Mouse (Mus musculus): ENCODE data around the gene Cyp8b1. TPM values are rescaled to one million over a fixed set of nuclear protein-coding genes. Genes with fewer than 3 reads are reported as not detected.
A peak's percentile ranks its signal among the peaks of the same experiment; 100 is the strongest.

Gene Cyp8b1
- polyA plus RNA-seq (2014; fragmentation: Nextera tagmentation; extraction: Ambion mirVana), result not detected in 2 replicates

DNA sequence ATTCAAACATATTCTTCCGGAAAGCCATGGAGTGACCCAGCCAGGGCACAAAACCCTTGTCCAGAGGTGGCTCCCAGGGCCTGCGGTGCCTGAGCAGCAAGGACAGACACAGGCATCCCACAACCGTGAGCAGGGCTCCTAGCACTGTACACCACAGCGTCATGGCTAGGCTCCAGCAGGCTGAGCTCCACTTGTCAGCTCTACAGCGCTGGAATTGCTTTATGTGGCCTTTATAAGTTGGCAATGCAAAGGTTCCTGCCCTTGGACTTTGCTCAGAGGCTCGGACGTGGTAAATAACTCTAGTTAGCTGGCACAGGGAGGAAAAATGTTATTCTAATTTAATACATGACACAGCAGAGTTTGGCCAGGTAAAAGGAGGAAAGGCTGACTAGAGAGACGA, at the start of gene Cyp8b1:
Cyp8b1 (minus strand) TSS at position 204 of the 400 bp plus-strand sequence.
- H3K4me1 ChIP-seq (ENCODE audit: control insufficient read depth, insufficient read depth, low read length), result no peaks in the 10 kb centered on the region
- H3K27ac ChIP-seq (ENCODE audit: low read depth, low read length), result no peak within 1 kb of the TSS
- H3K4me2 ChIP-seq, result no peak within 1 kb of the TSS
- no peak within 1 kb of the TSS for H3K9ac ChIP-seq (ENCODE audit: low read length)
- no peaks in the 10 kb centered on the region for H3K36me3 ChIP-seq (ENCODE audit: control insufficient read depth, insufficient read depth, low read length)
- H3K27me3 ChIP-seq (ENCODE audit: control insufficient read depth, insufficient read depth, low read length), result no peaks in the 10 kb centered on the region
- no peak for ATAC-seq (ENCODE audit: low FRiP score)
- WGBS, result 84% methylated on average over 8 of the region's 8 CpGs
- H3K4me3 ChIP-seq (ENCODE audit: low read depth, low read length), result no peak within 1 kb of the TSS
- no peak for DNase-seq (ENCODE audit: low spot score, missing footprints)
- no peaks in the 10 kb centered on the region for H3K9me3 ChIP-seq (ENCODE audit: control insufficient read depth, low read length)

DNA sequence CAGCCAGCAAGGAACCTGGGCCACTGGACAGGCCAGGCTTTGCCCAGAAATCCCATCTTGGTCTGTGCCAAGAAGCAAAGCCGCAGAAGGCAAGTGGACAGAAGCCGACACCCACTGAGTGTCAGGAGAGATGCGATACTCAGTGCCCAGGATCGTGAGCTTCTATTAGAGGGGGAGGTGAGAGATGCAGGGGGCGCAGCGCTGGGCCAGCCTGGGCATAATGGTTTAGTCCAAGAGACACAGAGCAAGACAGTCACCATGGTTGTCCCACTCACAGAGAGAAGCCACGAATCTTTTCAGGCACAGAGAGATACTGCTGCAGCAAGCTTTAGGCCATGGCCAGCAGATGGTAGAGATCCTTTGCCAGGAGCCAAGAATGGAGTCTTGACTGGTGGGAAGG, 48.8 kb upstream of the Cyp8b1 start:
- Histone ChIP-seq H3K9me3 (ENCODE audit: control insufficient read depth, low read length) (no peaks in the 10 kb centered on the region), H3K27me3 (ENCODE audit: control insufficient read depth, insufficient read depth, low read length) (no peaks in the 10 kb centered on the region), H3K9ac (ENCODE audit: low read length) (no peak overlapping the region), H3K4me1 (ENCODE audit: control insufficient read depth, insufficient read depth, low read length) (no peaks in the 10 kb centered on the region), H3K27ac (ENCODE audit: low read depth, low read length) (no peak overlapping the region), H3K4me2 (no peak overlapping the region), H3K4me3 (ENCODE audit: low read depth, low read length) (no peak overlapping the region), H3K36me3 (ENCODE audit: control insufficient read depth, insufficient read depth, low read length) (no peaks in the 10 kb centered on the region)
- 89% methylated on average over 7 of the region's 7 CpGs for WGBS
- ATAC-seq (ENCODE audit: low FRiP score) (no peak), DNase-seq (ENCODE audit: low spot score, missing footprints) (peak; percentile 23)

DNA sequence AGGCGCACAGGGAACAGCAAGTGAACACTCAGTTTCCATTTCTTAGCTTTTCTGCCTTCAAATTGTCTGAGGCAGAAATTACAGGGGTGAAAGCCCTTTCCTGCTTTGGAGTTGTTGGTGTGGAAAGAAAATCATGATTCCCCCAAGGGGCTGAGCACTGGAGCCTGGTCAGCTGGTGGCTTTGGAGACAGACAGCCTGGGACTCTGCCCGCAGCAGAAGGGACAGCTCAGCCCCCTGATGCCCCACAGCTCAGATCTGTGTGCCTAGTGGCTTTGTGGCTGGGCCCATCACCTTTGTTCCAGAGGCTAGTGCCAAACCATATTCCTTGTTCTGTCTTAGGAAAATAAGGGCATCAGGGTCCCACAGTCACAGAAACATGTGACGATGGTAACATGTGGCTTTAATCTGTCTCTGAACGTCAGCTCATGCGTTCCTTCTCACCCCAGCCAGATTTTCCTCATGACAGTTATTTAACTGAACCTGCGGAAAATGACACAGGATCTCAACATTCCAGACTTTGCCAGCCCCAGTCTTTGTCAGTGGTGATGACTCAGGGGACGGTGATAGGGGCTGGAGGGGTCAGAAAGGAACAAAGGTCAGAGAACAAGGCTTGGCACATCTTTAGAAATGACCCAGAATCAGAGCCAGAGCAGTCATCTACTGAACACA, 44.0 kb upstream of the Cyp8b1 start:
- no peak overlapping the region for H3K9ac ChIP-seq (ENCODE audit: low read length)
- DNase-seq (ENCODE audit: low spot score, missing footprints) (peak; percentile 86), ATAC-seq (ENCODE audit: low FRiP score) (no peak)
- no peak overlapping the region for H3K4me3 ChIP-seq (ENCODE audit: low read depth, low read length)
- WGBS, result 54% methylated on average over 7 of the region's 7 CpGs
- no peaks in the 10 kb centered on the region for H3K27me3 ChIP-seq (ENCODE audit: control insufficient read depth, insufficient read depth, low read length)
- no peaks in the 10 kb centered on the region for H3K4me1 ChIP-seq (ENCODE audit: control insufficient read depth, insufficient read depth, low read length)
- no peak overlapping the region for H3K27ac ChIP-seq (ENCODE audit: low read depth, low read length)
- H3K4me2 ChIP-seq, result no peak overlapping the region
- H3K36me3 ChIP-seq (ENCODE audit: control insufficient read depth, insufficient read depth, low read length), result no peaks in the 10 kb centered on the region
- no peaks in the 10 kb centered on the region for H3K9me3 ChIP-seq (ENCODE audit: control insufficient read depth, low read length)

DNA sequence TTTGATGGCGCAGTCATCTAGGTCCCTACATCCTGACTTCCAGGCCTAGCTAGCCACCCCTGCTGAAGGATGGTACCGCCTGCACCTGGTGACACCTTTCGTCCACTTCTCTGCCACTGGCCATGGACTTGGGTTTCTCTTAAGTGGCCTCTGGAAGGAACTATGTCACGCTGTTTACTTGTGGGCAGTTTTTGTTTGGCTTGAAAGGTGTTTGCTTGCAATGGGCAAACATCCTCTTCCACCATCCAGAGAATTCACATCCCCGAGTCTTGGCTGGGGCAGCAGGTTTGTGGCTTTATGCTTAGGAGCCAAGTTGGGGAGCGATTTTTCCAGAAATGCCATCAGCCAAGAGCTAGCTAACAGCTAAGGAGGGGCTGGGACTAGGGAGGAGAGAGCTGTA, 36.5 kb upstream of the Cyp8b1 start:
- no peak overlapping the region for H3K27ac ChIP-seq (ENCODE audit: low read depth, low read length)
- ATAC-seq (ENCODE audit: low FRiP score) (no peak), DNase-seq (ENCODE audit: low spot score, missing footprints) (no peak)
- no peak overlapping the region for H3K9ac ChIP-seq (ENCODE audit: low read length)
- H3K27me3 ChIP-seq (ENCODE audit: control insufficient read depth, insufficient read depth, low read length), result no peaks in the 10 kb centered on the region
- H3K36me3 ChIP-seq (ENCODE audit: control insufficient read depth, insufficient read depth, low read length), result no peaks in the 10 kb centered on the region
- no peaks in the 10 kb centered on the region for H3K9me3 ChIP-seq (ENCODE audit: control insufficient read depth, low read length)
- no peak overlapping the region for H3K4me3 ChIP-seq (ENCODE audit: low read depth, low read length)
- WGBS, result 92% methylated on average over 6 of the region's 6 CpGs
- H3K4me1 ChIP-seq (ENCODE audit: control insufficient read depth, insufficient read depth, low read length), result peaks cover 6% of the 10 kb centered on the region
- H3K4me2 ChIP-seq, result no peak overlapping the region

DNA sequence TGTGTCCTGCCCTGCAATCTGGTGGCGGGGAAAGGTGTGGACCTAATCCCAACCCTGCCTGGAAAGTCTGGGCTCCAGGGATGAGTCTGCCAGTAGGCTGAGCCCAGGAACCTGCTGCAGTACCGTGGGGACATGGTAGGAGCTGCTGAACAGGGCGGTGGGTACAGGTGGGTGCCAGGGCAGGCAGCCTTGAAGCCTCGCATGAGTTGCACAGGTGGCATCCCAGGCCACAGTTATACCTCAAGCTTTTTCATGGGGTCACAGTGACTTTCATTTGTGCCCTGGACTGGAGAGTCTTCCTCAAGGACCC, 35.0 kb upstream of the Cyp8b1 start:
- Histone ChIP-seq H3K36me3 (ENCODE audit: control insufficient read depth, insufficient read depth, low read length) (no peaks in the 10 kb centered on the region), H3K4me3 (ENCODE audit: low read depth, low read length) (no peak overlapping the region), H3K9ac (ENCODE audit: low read length) (no peak overlapping the region), H3K4me1 (ENCODE audit: control insufficient read depth, insufficient read depth, low read length) (peaks cover 6% of the 10 kb centered on the region), H3K4me2 (no peak overlapping the region; the same call in 1 of the 2 replicates), H3K27ac (ENCODE audit: low read depth, low read length) (no peak overlapping the region), H3K9me3 (ENCODE audit: control insufficient read depth, low read length) (no peaks in the 10 kb centered on the region), H3K27me3 (ENCODE audit: control insufficient read depth, insufficient read depth, low read length) (no peaks in the 10 kb centered on the region)
- ATAC-seq (ENCODE audit: low FRiP score), result no peak
- WGBS, result 46% methylated on average over 4 of the region's 4 CpGs
- DNase-seq (ENCODE audit: low spot score, missing footprints), result no peak

DNA sequence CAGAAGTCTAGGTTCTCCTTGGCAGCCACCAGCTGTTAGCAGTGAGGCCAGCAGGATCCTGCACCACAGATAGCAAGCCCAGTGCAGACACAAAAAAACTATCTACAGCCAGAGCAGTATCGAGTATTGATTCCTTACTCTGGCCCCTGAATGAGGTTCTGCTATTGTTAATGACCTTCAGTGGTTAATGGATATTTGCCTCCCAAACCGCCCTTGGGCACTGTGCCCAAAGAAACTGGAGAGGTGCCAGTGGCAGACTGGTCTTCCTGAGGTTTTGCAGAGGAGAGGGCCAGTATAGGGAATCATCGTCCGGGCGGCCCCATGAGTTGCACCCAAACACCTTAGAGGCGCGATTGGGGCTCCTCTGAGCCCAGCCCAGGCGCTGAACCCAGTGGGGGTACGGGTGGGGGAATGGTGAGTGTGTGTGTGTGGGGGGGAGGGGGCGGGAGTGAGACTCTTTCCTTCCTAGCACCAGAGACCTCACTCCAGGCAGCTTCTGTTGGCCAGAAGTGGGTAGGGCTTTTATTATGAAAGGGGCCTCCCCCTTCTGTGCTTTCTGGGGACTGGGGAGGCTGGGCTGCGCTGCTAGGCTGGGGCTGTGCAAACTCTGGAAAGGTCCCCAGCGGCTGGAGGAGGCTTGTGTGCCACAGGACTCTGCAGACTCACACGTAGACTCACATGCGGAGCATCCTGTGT, 34.5 kb upstream of the Cyp8b1 start, which contains the start of gene Fam198a:
Fam198a (plus strand) TSS at position 571 of the 696 bp plus-strand sequence.
- 11% methylated on average over 14 of the region's 14 CpGs for WGBS
- H3K9me3 ChIP-seq (ENCODE audit: control insufficient read depth, low read length), result no peaks in the 10 kb centered on the region
- no peaks in the 10 kb centered on the region for H3K36me3 ChIP-seq (ENCODE audit: control insufficient read depth, insufficient read depth, low read length)
- no peak within 1 kb of the TSS for H3K4me3 ChIP-seq (ENCODE audit: low read depth, low read length)
- ATAC-seq (ENCODE audit: low FRiP score) (peak; percentile 65; the same call in 1 of the 2 replicates), DNase-seq (ENCODE audit: low spot score, missing footprints) (no peak)
- H3K27ac ChIP-seq (ENCODE audit: low read depth, low read length), result no peak within 1 kb of the TSS
- H3K27me3 ChIP-seq (ENCODE audit: control insufficient read depth, insufficient read depth, low read length), result no peaks in the 10 kb centered on the region
- H3K9ac ChIP-seq (ENCODE audit: low read length), result no peak within 1 kb of the TSS
- no peak within 1 kb of the TSS; the same call in 1 of the 2 replicates for H3K4me2 ChIP-seq
- H3K4me1 ChIP-seq (ENCODE audit: control insufficient read depth, insufficient read depth, low read length), result peaks cover 6% of the 10 kb centered on the region

DNA sequence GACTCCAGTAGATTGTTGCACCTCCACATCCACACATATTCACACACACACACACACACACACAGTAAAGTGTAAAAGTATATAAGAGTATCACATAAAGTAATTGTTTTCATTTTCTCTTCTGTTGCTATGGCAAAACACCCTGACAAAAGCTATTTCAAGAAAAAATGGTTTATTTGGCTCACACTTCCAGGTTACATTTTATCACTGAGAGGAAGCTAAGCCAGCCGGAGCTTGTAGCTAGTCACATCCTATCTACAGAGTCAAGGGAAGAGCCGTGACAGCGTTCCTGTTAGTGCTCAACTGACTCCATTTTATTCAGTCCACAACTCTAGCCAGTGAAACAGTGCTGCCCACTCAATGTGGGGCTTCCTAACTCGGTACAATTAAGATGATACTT, 32.3 kb upstream of the Cyp8b1 start:
- WGBS, result 73% methylated on average over 4 of the region's 4 CpGs
- no peak overlapping the region for H3K27ac ChIP-seq (ENCODE audit: low read depth, low read length)
- no peak overlapping the region for H3K4me2 ChIP-seq
- no peak for DNase-seq (ENCODE audit: low spot score, missing footprints)
- H3K9me3 ChIP-seq (ENCODE audit: control insufficient read depth, low read length), result no peaks in the 10 kb centered on the region
- no peak overlapping the region for H3K9ac ChIP-seq (ENCODE audit: low read length)
- ATAC-seq (ENCODE audit: low FRiP score), result no peak
- H3K4me1 ChIP-seq (ENCODE audit: control insufficient read depth, insufficient read depth, low read length), result peaks cover 6% of the 10 kb centered on the region
- H3K27me3 ChIP-seq (ENCODE audit: control insufficient read depth, insufficient read depth, low read length), result no peaks in the 10 kb centered on the region
- no peaks in the 10 kb centered on the region for H3K36me3 ChIP-seq (ENCODE audit: control insufficient read depth, insufficient read depth, low read length)
- no peak overlapping the region for H3K4me3 ChIP-seq (ENCODE audit: low read depth, low read length)

DNA sequence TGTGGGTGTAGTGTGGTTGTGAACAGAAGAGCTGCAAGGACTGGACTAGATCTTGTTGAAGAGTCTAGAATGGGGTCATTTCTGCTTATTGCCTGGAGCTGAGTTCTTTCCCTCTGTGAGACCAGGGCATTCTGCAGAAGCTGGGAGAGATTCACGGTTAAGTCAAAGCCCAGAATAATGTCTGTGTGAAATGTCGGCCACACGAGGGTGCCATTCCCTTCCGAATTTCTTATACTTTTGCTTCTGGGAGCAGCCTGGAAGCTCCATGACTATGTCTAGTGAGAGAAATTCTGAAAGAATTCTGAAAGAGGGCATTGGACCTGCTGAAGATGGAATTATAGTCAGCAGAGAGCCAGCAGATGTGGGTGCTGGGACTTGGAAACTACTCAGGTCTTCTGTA, 31.7 kb upstream of the Cyp8b1 start:
- DNase-seq (ENCODE audit: low spot score, missing footprints), result peak; percentile 92
- Histone ChIP-seq H3K4me1 (ENCODE audit: control insufficient read depth, insufficient read depth, low read length) (peaks cover 6% of the 10 kb centered on the region), H3K9ac (ENCODE audit: low read length) (no peak overlapping the region), H3K27ac (ENCODE audit: low read depth, low read length) (no peak overlapping the region), H3K4me2 (no peak overlapping the region), H3K4me3 (ENCODE audit: low read depth, low read length) (no peak overlapping the region), H3K27me3 (ENCODE audit: control insufficient read depth, insufficient read depth, low read length) (no peaks in the 10 kb centered on the region), H3K36me3 (ENCODE audit: control insufficient read depth, insufficient read depth, low read length) (no peaks in the 10 kb centered on the region), H3K9me3 (ENCODE audit: control insufficient read depth, low read length) (no peaks in the 10 kb centered on the region)
- ATAC-seq (ENCODE audit: low FRiP score), result no peak
- 9% methylated on average over 4 of the region's 4 CpGs for WGBS

DNA sequence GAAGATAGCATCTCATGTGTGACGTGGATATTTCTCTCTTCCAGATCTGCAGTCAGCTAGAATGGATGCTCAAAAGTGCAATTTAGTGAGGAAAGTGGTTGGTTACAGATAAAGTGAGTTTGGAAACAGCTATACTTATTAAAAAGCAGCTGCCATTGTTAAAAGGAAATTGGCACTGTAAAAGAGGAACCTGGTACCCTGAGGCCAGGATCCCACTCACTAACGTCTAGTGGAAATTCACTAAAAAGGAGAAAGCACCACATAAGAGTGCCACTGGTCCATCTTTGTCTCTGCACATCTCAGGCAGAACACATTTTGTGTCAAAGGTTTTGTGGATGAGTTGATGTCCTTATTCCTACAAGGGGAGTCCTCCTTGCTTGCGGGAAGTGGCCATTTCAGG, 27.5 kb upstream of the Cyp8b1 start:
- DNase-seq (ENCODE audit: low spot score, missing footprints) (no peak), ATAC-seq (ENCODE audit: low FRiP score) (no peak)
- Histone ChIP-seq H3K27ac (ENCODE audit: low read depth, low read length) (no peak overlapping the region), H3K9ac (ENCODE audit: low read length) (no peak overlapping the region), H3K4me1 (ENCODE audit: control insufficient read depth, insufficient read depth, low read length) (no peaks in the 10 kb centered on the region), H3K4me2 (no peak overlapping the region), H3K9me3 (ENCODE audit: control insufficient read depth, low read length) (no peaks in the 10 kb centered on the region), H3K4me3 (ENCODE audit: low read depth, low read length) (no peak overlapping the region), H3K36me3 (ENCODE audit: control insufficient read depth, insufficient read depth, low read length) (no peaks in the 10 kb centered on the region), H3K27me3 (ENCODE audit: control insufficient read depth, insufficient read depth, low read length) (no peaks in the 10 kb centered on the region)
- 85% methylated on average over 3 of the region's 3 CpGs for WGBS
